Mouse (Mus musculus) testis, adult 2 months (tissue): Measurements from ENCODE around the gene Aldh1a7.

Experiments used
- CTCF ChIP-seq: fragments of 200-500 bp; IDR thresholded peaks from 2 replicates; pipeline ENCODE4 v1.5.1; 2012; ENCODE audit warnings: low read depth, mild to moderate bottlenecking, inconsistent platforms, low read length, moderate library complexity; ENCODE audit not compliant: control insufficient read depth, insufficient read depth, insufficient replicate concordance
- POLR2A ChIP-seq: fragments of 200-500 bp; IDR thresholded peaks from 2 replicates; pipeline ENCODE4 v1.6.1; 2012; ENCODE audit warnings: low read depth, mild to moderate bottlenecking, inconsistent platforms, low read length, moderate library complexity; ENCODE audit not compliant: control insufficient read depth

- TF ChIP-seq CTCF (no peak), POLR2A (no peak)
Measured at GRCm38 (mm10) chr19:20722913-20723312, 4.4 kb downstream of the Aldh1a7 start.
